In the genomic region with DNA sequence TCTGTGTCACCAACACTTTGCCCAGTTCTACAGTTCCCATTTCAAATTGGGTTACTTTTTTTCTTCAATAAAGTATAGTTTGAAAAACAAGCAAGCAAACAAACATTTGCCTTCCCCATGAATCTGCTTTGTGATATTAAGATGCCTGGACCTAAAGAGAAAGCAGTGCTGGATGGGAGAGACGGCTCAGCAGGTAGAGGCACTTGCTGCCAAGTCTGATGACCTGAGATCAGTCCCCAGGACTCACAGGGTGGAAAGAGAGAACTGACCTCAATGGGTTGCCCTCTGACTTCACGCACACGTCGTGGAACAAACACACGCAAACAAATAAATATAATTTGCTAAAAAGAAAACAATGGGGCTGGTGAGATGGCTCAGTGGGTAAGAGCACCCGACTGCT, we compare ENCODE assay signal across 27 mouse cellular contexts. TPM values are rescaled to one million over a fixed set of nuclear protein-coding genes. Genes with fewer than 3 reads are reported as not detected.
DNase-seq lines count a peak whose midpoint lies in the region; ATAC-seq and TF ChIP-seq lines count a peak whose summit lies in the region.
"Had no signal": no experiment of that assay in that cellular context is flagged by ENCODE, and none has a peak within 500 bp of the region (broad histone marks: within the 10 kb centered on the region; RNA-seq: fewer than 3 reads in every experiment).

No protein-coding gene starts in this region.

- H3K4me3 ChIP-seq in cerebellum, adult 2 months (replicated peaks; ENCODE audit: insufficient read depth, low read depth, low read length) = no peak overlapping the region
- no peak overlapping the region for H3K4me3 ChIP-seq in forebrain, postnatal 0 days (ENCODE audit: low read depth, low read length)
- H3K4me3 ChIP-seq in forebrain, embryonic 15.5 days = no peak overlapping the region
- H3K4me3 ChIP-seq: forebrain, embryonic 10.5 days; forebrain, embryonic 13.5 days; heart, adult 2 months; hindbrain, embryonic 12.5 days; hindbrain, embryonic 15.5 days; intestine, embryonic 15.5 days had no signal

- 49% methylated on average over 6 of the region's 6 CpGs for WGBS in cerebellum, adult 2 months
- 87% methylated on average over 6 of the region's 6 CpGs for WGBS in forebrain, postnatal 0 days
- 81% methylated on average over 6 of the region's 6 CpGs for WGBS in forebrain, embryonic 15.5 days

- peaks cover 36% of the 10 kb centered on the region for H3K4me1 ChIP-seq in cerebellum, adult 2 months (ENCODE audit: control insufficient read depth, insufficient read depth, low read length)
- peaks cover 7% of the 10 kb centered on the region; the same call in 1 of the 2 replicates for H3K4me1 ChIP-seq in forebrain, postnatal 0 days (ENCODE audit: insufficient read depth)
- peaks cover 8% of the 10 kb centered on the region for H3K4me1 ChIP-seq in forebrain, embryonic 15.5 days
- H3K4me1 ChIP-seq: forebrain, embryonic 10.5 days; forebrain, embryonic 13.5 days; hindbrain, embryonic 12.5 days; intestine, embryonic 15.5 days had no signal

- H3K9me3 ChIP-seq in forebrain, postnatal 0 days (ENCODE audit: low read length) = no peaks in the 10 kb centered on the region
- no peaks in the 10 kb centered on the region for H3K9me3 ChIP-seq in forebrain, embryonic 15.5 days
- H3K9me3 ChIP-seq: forebrain, embryonic 10.5 days; forebrain, embryonic 13.5 days; G1E; hindbrain, embryonic 12.5 days; hindbrain, embryonic 15.5 days; intestine, embryonic 15.5 days had no signal

- no peak for TF ChIP-seq POLR2A in cerebellum, adult 2 months (IDR thresholded peaks at IDR 0.05; ENCODE audit: borderline replicate concordance, insufficient read depth, low read length)

- peak; percentile 47 to 66 for DNase-seq in cerebellum, adult 2 months
- DNase-seq in cerebellum, postnatal 4 days (ENCODE audit: low spot score in 2 of 2) = no peak
- no peak for DNase-seq in forebrain, postnatal 0 days
- DNase-seq in brain, adult 2 months (ENCODE audit: low read depth, low spot score) = peak; percentile 48
- peak; percentile 41 to 43 for DNase-seq in cerebellum, postnatal 36 days
- DNase-seq in adrenal gland, postnatal 25 days = no peak
- DNase-seq: adrenal gland, postnatal 10 days; B cell, adult 2 months; gastrocnemius, postnatal 25 days; heart, adult 2 months; kidney, adult 11 months; kidney, adult 8-10 months had no signal

- no peak overlapping the region for H3K9ac ChIP-seq in forebrain, postnatal 0 days
- H3K9ac ChIP-seq in forebrain, embryonic 15.5 days (replicated peaks) = no peak overlapping the region
- H3K9ac ChIP-seq: forebrain, embryonic 13.5 days; hindbrain, embryonic 12.5 days; hindbrain, embryonic 15.5 days; intestine, embryonic 15.5 days had no signal

- no peaks in the 10 kb centered on the region for H3K27me3 ChIP-seq in cerebellum, adult 2 months (ENCODE audit: control insufficient read depth, insufficient read depth, low read length)
- no peaks in the 10 kb centered on the region for H3K27me3 ChIP-seq in forebrain, postnatal 0 days (ENCODE audit: insufficient read depth, low read length)
- H3K27me3 ChIP-seq in forebrain, embryonic 15.5 days = no peaks in the 10 kb centered on the region
- H3K27me3 ChIP-seq: CH12.LX; forebrain, embryonic 13.5 days; hindbrain, embryonic 12.5 days; hindbrain, embryonic 15.5 days; intestine, embryonic 15.5 days had no signal

- no peak for TF ChIP-seq CTCF in cerebellum, adult 2 months (IDR thresholded peaks at IDR 0.05; ENCODE audit: borderline replicate concordance, insufficient read depth, low read depth, low read length)
- no peak for TF ChIP-seq CTCF in forebrain, postnatal 0 days (IDR thresholded peaks at IDR 0.05; ENCODE audit: low read depth)

- no peak overlapping the region for H3K4me2 ChIP-seq in forebrain, postnatal 0 days (ENCODE audit: low read depth)
- no peak overlapping the region for H3K4me2 ChIP-seq in forebrain, embryonic 15.5 days (replicated peaks)
- H3K4me2 ChIP-seq: forebrain, embryonic 13.5 days; heart, embryonic 11.5 days; hindbrain, embryonic 12.5 days; hindbrain, embryonic 15.5 days; intestine, embryonic 15.5 days had no signal

- no peak overlapping the region for H3K27ac ChIP-seq in cerebellum, adult 2 months (ENCODE audit: insufficient read depth, low read length)
- peak overlapping the region; percentile 83; the same call in 1 of the 2 replicates for H3K27ac ChIP-seq in forebrain, postnatal 0 days (ENCODE audit: low read depth, low read length)
- H3K27ac ChIP-seq in forebrain, embryonic 15.5 days (replicated peaks) = no peak overlapping the region
- H3K27ac ChIP-seq: forebrain, embryonic 10.5 days; forebrain, embryonic 13.5 days; heart, adult 2 months; hindbrain, embryonic 12.5 days; hindbrain, embryonic 15.5 days; intestine, embryonic 15.5 days had no signal

- no peak for ATAC-seq in forebrain, postnatal 0 days
- ATAC-seq in forebrain, embryonic 15.5 days (replicated peaks) = no peak
- ATAC-seq: intestine, embryonic 15.5 days had no signal

- H3K36me3 ChIP-seq in forebrain, postnatal 0 days (ENCODE audit: insufficient read depth) = no peaks in the 10 kb centered on the region
- H3K36me3 ChIP-seq in forebrain, embryonic 15.5 days = no peaks in the 10 kb centered on the region
- H3K36me3 ChIP-seq: forebrain, embryonic 10.5 days; G1E; hindbrain, embryonic 12.5 days; hindbrain, embryonic 15.5 days; intestine, embryonic 15.5 days had no signal

RNA-seq across cellular contexts. Expression of a gene that starts 28.0 kb away (rescaled TPM):
- polyA plus RNA-seq in cerebellum, adult 2 months (2012; rRNA removed) = 0.05 and 0.10 TPM in 2 replicates
- total RNA-seq in forebrain, postnatal 0 days (2014; rRNA removed) = not detected in 2 replicates
- polyA plus RNA-seq in forebrain, postnatal 0 days (2015; fragmentation: Nextera tagmentation; extraction: Ambion mirVana) = 0.05 TPM in 1 of 2 replicates, not detected in the other
- polyA plus RNA-seq in forebrain, embryonic 15.5 days (2015; fragmentation: Nextera tagmentation; extraction: Ambion mirVana) = not detected in 2 replicates
- not detected in 2 replicates for total RNA-seq in adrenal gland, postnatal 25 days (2021)
- total RNA-seq: gastrocnemius, adult 8-10 months had no signal
- polyA plus RNA-seq: brain, embryonic 14.5 days; embryonic facial prominence, embryonic 11.5 days; embryonic facial prominence, embryonic 14.5 days; forebrain, embryonic 10.5 days; forebrain, embryonic 13.5 days; G1E; heart, embryonic 11.5 days; heart, embryonic 14.5 days; heart, postnatal 0 days; hindbrain, embryonic 12.5 days had no signal

RNA-seq across cellular contexts. Expression of a gene that starts 37.6 kb away (rescaled TPM):
- 0.51 and 0.62 TPM in 2 replicates for polyA plus RNA-seq in cerebellum, adult 2 months (2012; rRNA removed)
- 0.62 and 0.90 TPM in 2 replicates for total RNA-seq in forebrain, postnatal 0 days (2014; rRNA removed)
- polyA plus RNA-seq in forebrain, postnatal 0 days (2015; fragmentation: Nextera tagmentation; extraction: Ambion mirVana) = 0.26 and 0.42 TPM in 2 replicates
- polyA plus RNA-seq in forebrain, embryonic 15.5 days (2015; fragmentation: Nextera tagmentation; extraction: Ambion mirVana) = 0.39 and 0.42 TPM in 2 replicates
- total RNA-seq in adrenal gland, postnatal 25 days (2021) = 3.2 and 4.0 TPM in 2 replicates

Comparison
In these comparisons a context has a peak if more than half of its experiments do, and no peak if none do; other contexts are left out.
1. DNase-seq: peak in cerebellum, adult 2 months (2 of 2), brain, adult 2 months (single experiment) and cerebellum, postnatal 36 days (2 of 2); none in cerebellum, postnatal 4 days (0 of 2), forebrain, postnatal 0 days (single experiment) and adrenal gland, postnatal 25 days (single experiment).